Mouse (Mus musculus) retina, adult 2 months (tissue): Measurements from ENCODE around the gene Clstn2.

Experiments used
- DNase-seq: peaks from one replicate; pipeline ENCODE4 v3.0.0-alpha.2; 2012; ENCODE audit warnings: low read depth, low spot score

Clstn2 gene

DNA sequence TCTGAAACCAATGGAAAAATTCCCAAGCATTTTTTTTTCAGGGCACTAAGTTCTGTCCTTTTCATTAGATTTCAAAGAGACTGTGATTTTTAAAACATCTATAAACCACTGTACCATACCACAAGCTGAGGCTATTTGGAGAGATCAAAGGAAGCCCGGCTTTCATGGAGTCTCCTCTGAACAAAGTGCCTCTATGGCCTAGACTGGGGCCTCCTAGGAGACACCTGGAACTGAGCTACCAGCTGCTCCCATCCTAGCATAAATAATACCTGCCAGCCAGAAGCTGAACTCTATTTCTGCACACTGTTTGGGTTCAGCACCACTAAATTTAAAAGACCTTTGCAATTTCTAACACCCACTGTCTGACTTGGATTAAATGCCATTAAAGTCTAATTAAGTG, 257.2 kb downstream of the Clstn2 start:
- no peak for DNase-seq

GRCm38 (mm10) chr9:97774991-97775390, 258.0 kb downstream of the Clstn2 start:
- no peak for DNase-seq

DNA sequence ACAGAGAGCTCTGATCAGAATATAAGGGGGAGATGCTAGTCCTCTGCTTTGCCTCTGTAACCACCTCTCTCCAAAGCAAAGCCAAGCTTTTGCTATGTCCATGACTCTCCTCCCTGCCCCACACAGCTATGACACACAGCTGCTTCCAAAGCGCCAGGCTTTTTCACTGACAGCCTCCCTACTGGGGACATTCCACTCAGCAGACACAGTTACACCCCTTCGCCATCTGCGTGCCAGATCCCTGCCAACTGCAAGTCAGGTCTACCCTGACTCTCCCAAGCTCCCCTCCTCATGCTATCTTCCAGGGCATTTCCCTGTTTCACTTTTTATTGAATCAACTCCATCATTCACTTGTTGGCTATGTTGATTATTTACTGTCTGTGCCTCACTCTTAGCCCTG, 259.1 kb downstream of the Clstn2 start:
- no peak for DNase-seq

GRCm38 (mm10) chr9:97772431-97772830, 260.6 kb downstream of the Clstn2 start:
- no peak for DNase-seq

DNA sequence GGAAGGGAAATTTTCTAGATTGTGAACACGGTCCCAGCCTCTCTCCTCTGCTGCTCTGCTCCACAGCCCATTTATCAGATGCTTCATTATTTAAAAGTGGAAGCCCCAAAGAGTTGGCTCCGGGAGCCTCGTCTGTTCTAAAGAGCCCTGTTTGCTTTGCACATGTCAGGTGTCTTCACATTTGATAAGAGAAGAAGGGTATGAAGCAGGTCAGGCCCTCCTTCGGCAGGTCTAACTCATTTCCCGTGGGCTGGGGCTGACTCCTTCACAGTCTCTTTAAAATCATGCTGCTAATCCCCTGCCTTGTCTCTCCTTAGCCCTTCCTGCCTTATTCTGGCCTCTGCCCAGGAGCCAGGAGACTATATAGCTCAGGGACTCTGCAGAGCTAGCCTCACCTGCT, 263.6 kb downstream of the Clstn2 start:
- no peak for DNase-seq

DNA sequence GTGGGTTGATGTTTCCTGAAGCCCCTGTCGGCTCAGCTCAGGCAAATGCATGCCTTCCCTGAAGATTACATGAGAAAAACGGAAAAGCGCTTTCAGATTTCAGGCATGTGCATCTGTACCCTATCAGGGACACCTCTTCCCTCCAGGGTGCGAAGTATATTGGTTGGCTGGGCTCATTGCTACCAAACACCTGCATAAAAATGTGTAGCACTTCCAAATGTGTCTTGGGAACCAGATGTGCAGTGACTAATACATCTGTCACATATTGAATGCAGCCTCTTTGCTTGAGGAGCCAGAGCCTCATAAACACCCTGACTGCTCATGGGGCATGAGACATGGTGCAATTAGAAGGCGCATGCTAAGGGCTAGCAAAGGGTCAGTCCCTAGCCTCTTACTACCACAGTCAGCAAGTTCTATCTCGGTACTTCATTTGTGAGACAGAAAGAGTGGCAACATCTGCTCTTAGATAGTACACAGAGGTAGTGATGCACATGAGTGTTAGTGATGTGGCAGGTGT, 267.7 kb downstream of the Clstn2 start:
- no peak for DNase-seq

- DNase-seq: no peak
These were observed 269.9 kb downstream of the Clstn2 start for GRCm38 (mm10) chr9:97763048-97763447.

- DNase-seq: no peak
These were observed 277.2 kb downstream of the Clstn2 start for GRCm38 (mm10) chr9:97755599-97756270.

GRCm38 (mm10) chr9:97753715-97754114, 279.3 kb downstream of the Clstn2 start:
- DNase-seq: no peak

- no peak for DNase-seq
These were observed 286.4 kb downstream of the Clstn2 start for GRCm38 (mm10) chr9:97746574-97746973.

DNA sequence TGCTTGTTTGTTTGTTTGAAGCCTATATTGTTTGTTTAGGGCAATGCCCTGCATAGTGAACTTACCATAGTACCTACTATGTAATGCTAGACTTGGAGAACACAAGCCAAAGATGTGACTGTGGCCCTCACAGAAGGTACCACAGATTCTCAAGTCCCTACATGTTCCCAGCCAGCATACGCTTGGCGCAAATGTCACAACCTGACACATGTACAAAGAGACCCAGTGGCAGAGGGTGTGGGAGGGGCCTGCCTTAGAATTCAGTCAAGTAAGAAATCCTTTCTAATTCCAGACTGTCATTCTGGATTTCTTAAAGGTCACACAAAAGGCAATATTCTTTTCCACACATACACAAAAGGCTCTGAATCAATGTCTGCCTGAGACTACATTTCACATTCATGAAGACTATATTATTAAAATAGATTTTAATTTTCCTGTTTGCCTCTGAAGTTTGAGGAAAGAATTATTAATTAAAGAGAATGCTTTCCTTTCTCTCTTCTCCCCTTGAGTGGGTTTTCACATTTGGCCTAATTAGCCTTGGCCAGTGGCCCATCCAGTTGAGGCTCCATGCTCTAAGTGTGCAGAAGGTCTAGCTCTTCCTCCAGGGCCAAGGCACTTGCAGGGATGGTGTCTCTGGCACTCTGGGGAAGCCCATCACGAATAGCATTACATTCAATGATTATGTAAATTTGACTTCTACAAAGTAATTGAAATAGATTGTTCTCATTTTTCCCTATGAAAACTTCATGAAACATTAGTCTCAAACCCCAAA, 305.1 kb downstream of the Clstn2 start:
- no peak for DNase-seq

DNA sequence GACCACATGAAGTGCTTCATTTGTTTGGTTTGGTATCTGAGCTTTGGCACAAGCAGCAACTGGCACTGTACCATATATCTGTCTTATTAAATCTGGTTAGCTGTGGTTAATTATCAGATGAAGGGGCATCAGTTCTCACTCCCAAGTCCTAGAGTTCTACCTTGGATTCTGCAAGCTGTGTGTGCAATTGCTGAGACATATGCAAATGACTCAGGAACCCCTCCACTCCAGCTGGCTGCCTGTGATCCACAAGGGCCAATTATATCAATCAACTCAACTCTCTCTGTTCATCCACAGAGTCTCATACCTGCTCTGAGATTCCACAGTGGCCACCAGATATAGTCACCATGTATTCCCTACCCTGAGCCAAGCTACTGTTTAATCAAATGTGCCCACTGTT, 315.3 kb downstream of the Clstn2 start:
- DNase-seq: no peak

- DNase-seq: no peak
These were observed 316.0 kb downstream of the Clstn2 start for GRCm38 (mm10) chr9:97717005-97717404.

- no peak for DNase-seq
These were observed 320.1 kb downstream of the Clstn2 start for GRCm38 (mm10) chr9:97712888-97713287.

GRCm38 (mm10) chr9:97703901-97704503, 329.0 kb downstream of the Clstn2 start:
- no peak for DNase-seq

GRCm38 (mm10) chr9:97702989-97703388, 330.0 kb downstream of the Clstn2 start:
- no peak for DNase-seq

DNA sequence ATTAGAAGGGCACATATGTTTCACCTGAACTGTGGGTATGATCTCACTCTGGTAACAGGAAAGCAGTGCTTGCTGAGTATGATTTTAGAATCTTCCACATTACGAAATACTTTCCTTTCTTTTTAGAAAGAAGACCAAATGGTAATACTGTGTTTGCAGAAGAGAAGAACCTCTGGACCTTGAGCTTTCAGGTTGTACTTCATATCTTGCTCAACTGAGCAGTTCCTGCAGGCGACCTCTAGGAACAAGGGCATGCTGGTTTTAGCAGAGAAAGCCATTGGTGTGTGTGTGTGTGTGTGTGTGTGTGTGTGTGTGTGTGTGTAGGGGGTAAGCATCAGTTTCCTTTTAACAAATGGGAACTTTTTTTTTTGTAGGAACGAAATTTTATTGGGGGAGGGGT, 333.0 kb downstream of the Clstn2 start:
- no peak for DNase-seq

DNA sequence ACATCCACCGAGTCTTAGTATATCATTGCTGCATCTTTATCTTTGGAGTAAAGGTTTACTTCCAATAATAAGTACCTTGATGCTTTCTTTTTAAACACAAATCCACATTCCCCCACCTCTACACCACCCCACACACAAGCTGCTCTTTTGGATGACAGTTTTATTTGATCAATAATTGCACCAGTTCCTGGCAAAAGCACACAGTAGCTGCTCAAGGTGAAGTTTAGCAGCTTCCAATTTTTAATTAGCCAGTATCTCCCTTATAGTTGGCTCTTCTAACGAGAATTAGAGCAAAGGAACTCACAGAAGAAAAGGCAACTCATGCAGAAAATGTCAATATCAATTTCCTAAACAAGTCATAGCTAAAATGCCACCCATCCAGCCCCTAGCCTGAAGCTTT, 334.0 kb downstream of the Clstn2 start:
- no peak for DNase-seq

- no peak for DNase-seq
These were observed 334.9 kb downstream of the Clstn2 start for GRCm38 (mm10) chr9:97698071-97698470.

GRCm38 (mm10) chr9:97696655-97697235, 336.2 kb downstream of the Clstn2 start:
- DNase-seq: no peak

DNA sequence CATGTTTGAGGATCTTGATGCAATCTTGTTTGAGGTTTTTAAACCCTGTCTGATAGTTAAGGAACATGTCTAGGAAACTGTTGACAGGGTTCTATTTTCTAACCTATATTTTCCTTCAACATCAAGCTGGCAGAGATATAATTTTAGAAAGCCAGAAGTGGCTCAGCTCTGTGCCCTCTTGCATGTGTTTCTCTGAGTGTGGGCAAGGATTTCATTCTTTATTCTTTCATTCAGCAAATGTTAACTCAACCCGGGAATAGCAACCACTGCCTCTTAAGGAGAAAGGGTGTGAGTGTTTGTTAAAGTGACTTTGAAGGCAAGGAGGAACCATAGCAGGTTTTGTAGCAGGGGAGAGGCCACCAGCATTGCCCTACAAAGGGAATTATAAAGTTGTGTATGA, 337.7 kb downstream of the Clstn2 start:
- DNase-seq: no peak

DNA sequence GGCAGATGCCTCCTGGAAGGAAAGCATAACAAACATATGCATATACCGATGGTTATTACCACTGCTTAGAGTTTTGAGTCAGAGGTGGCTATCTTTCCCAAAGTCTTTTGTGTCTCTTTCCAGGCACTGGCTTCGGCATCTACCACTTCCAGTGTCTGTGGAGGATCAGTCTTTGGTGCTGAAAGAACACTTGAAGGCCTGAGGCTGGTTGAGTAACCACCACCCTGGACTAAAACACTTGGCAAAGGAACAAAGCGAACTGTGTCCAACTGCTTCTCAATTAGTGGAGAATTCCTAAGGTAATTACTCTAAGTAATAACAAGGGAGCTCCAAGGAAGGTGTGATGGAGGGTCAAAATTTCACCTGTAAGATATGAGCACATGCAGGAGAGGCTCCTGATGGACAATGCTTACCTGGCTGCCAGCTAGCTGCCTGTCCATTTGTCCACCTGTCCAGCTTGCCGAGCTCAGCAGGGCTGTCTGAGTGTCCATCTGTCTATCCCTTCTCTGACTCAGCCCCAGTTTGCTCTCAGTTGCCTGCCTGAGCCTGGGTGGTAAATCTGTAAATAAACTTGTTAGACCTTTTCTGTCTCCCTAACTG, 346.1 kb downstream of the Clstn2 start:
- DNase-seq: no peak
